Mouse (Mus musculus) midbrain, postnatal 0 days (tissue): ENCODE results near the gene Gcnt4. TPM values are rescaled to one million over a fixed set of nuclear protein-coding genes. Genes with fewer than 3 reads are reported as not detected.

Experiments used
- ATAC-seq: fragments of 200-750 bp; cut with Nextera tagmentation; 2 replicates; pipeline ENCODE4 v1.8.0; 2017; ENCODE audit warnings: moderate number of reproducible peaks, mild to moderate bottlenecking, moderate TSS enrichment, moderate library complexity; ENCODE audit not compliant: low FRiP score
- DNase-seq: peaks from one replicate; pipeline ENCODE4 v3.0.0-alpha.2; 2015; ENCODE audit warnings: low spot score
- H3K27ac ChIP-seq: fragments of 300-500 bp; sonication (generic); 2 replicates; pipeline ENCODE4 v1.5.1; 2014; ENCODE audit warnings: low read depth, mild to moderate bottlenecking, low read length, mixed read lengths
- H3K27me3 ChIP-seq: fragments of 300-500 bp; sonication (generic); 2 replicates; pipeline ENCODE4 v1.6.1; 2014; ENCODE audit warnings: low read length, control low read depth, mixed read lengths; ENCODE audit not compliant: insufficient read depth
- H3K36me3 ChIP-seq: fragments of 300-500 bp; sonication (generic); 2 replicates; pipeline ENCODE4 v1.6.1; 2014; ENCODE audit warnings: low read length, control low read depth, mixed read lengths; ENCODE audit not compliant: insufficient read depth
- H3K4me1 ChIP-seq: fragments of 300-500 bp; sonication (generic); 2 replicates; pipeline ENCODE4 v1.6.1; 2014; ENCODE audit warnings: mild to moderate bottlenecking, control low read depth, antibody characterized with exemption, low read length, mixed read lengths; ENCODE audit not compliant: insufficient read depth
- H3K4me2 ChIP-seq: fragments of 300-500 bp; sonication (generic); 2 replicates; pipeline ENCODE4 v1.6.1; 2014; ENCODE audit warnings: low read depth, mild to moderate bottlenecking, low read length, mixed read lengths; ENCODE audit not compliant: poor library complexity, severe bottlenecking
- H3K4me3 ChIP-seq: fragments of 300-500 bp; sonication (generic); 2 replicates; pipeline ENCODE4 v1.5.1; 2014; ENCODE audit warnings: low read depth, mild to moderate bottlenecking, low read length, moderate library complexity
- H3K9ac ChIP-seq: fragments of 300-500 bp; sonication (generic); replicated peaks from 2 replicates; pipeline ENCODE4 v1.6.1; 2014; ENCODE audit warnings: mild to moderate bottlenecking, low read length, moderate library complexity, mixed read lengths; ENCODE audit not compliant: poor library complexity, severe bottlenecking
- H3K9me3 ChIP-seq: fragments of 300-500 bp; sonication (generic); 2 replicates; pipeline ENCODE4 v1.6.1; 2016; ENCODE audit warnings: low read length, control low read depth
- CTCF ChIP-seq: IDR thresholded peaks from 2 replicates; pipeline ENCODE4 v1.5.1; 2016; ENCODE audit warnings: antibody characterized with exemption, mild to moderate bottlenecking
- WGBS: fragments of 180-500 bp; shearing (Covaris S2); extraction: QIAGEN DNeasy Blood & Tissue Kit; methylation state at CpG from one replicate; pipeline ENCODE4 v1.1.7; 2014; 5-methylcytosine and 5-hydroxymethylcytosine counted together
- polyA plus RNA-seq: library from polyadenylated mRNA; unstranded; fragments of >200 nt; fragmentation: Nextera tagmentation; extraction: Ambion mirVana; gene quantifications from 2 replicates; pipeline ENCODE4 v1.2.1, GENCODE M21; 2015
- total RNA-seq: library from RNA; depleted of rRNA; stranded (reverse); fragments of >200 nt; gene quantifications from 2 replicates; pipeline ENCODE4 v1.2.3, GENCODE M21; 2014

Gene Gcnt4
- total and polyA plus RNA-seq, 2 experiments from 2014 or later, result 0.22 to 0.93 TPM

DNA sequence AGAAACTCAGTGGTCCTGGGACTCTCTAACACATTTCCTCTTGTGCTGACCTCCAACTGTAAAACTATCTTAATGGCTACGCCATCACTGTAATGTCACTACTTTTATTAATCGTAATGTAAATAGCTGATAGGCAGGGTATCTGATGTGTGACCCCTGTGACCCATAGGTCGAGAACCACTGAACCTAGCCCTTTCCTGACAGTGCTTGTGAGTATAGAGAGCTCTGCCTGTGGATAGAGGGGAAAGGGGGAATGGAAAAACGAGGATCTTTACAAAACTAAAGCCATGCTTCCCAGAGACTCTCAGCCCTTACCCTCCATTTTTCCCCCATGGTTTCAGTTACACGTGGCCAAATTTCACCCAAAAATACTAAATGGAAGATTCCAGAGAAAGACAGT is 60.2 kb downstream of the Gcnt4 start:
- DNase-seq (no peak), ATAC-seq (no peak)
- no peaks in the 10 kb centered on the region for H3K36me3 ChIP-seq
- H3K9ac ChIP-seq, result no peak overlapping the region
- TF ChIP-seq CTCF, result no peak
- no peak overlapping the region for H3K4me3 ChIP-seq
- H3K4me2 ChIP-seq, result no peak overlapping the region
- no peaks in the 10 kb centered on the region for H3K27me3 ChIP-seq
- no peak overlapping the region for H3K27ac ChIP-seq
- H3K9me3 ChIP-seq, result no peaks in the 10 kb centered on the region
- 77% methylated on average over 5 of the region's 5 CpGs for WGBS
- H3K4me1 ChIP-seq, result no peaks in the 10 kb centered on the region

DNA sequence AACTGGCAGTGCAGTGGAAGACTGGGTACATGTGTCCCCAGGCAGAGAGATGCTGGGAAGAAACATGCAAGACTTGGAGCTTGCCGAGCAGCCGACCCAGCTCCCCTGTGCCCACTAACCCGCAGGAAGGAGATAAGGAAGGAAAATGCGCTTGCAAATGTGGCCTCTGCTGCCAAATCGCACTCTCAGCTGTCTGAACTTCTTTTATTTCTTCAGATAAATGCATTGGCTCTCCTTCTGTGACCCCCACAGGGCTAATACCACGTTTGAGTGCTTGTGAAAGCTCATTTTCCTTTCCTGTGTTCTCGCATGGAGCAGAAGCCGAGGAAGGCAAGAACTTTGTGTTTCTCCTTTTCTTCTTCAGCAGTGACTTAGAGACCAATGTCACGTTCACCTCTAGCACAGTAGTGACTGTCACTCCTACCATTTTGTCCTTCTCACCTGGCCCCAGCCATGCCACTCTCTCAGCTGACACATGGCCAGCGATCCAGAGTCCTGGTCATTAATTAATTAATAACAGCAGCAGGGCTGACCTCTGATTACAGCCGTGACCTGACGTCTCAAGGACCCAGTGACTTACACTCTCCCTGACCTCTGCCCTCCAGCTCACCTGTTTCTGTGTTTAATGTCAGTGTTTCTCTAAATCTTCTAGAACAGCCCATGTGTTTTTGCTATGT is 61.2 kb downstream of the Gcnt4 start:
- H3K27ac ChIP-seq, result no peak overlapping the region
- H3K4me1 ChIP-seq, result no peaks in the 10 kb centered on the region
- no peaks in the 10 kb centered on the region for H3K36me3 ChIP-seq
- no peak overlapping the region for H3K4me2 ChIP-seq
- no peak for DNase-seq
- no peak overlapping the region for H3K9ac ChIP-seq
- H3K9me3 ChIP-seq, result no peaks in the 10 kb centered on the region
- H3K27me3 ChIP-seq, result no peaks in the 10 kb centered on the region
- ATAC-seq, result no peak
- 52% methylated on average over 12 of the region's 12 CpGs for WGBS
- TF ChIP-seq CTCF, result no peak
- H3K4me3 ChIP-seq, result no peak overlapping the region

DNA sequence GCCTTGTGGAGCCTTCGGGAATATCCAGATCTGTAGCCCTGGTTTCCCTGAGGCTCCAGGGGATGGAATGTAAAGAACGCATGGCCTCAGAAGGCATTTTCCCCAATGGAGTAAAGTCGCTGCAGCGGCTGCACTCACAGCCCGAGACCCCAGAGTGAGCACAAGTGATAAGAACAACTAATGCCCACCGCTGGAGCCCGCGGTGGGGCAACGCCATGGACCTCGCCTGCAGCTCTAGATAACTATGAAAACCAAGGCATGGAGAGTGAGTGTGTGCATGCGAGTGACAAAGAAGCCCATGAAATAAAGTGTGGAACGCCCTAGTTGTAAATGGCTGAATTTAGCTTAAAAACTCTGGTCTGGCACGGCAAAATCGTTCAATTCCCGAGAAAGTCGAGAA is 64.6 kb downstream of the Gcnt4 start:
- H3K4me1 ChIP-seq, result no peaks in the 10 kb centered on the region
- DNase-seq (no peak), ATAC-seq (no peak)
- WGBS, result 97% methylated on average over 16 of the region's 16 CpGs
- H3K27ac ChIP-seq, result no peak overlapping the region
- no peaks in the 10 kb centered on the region for H3K9me3 ChIP-seq
- no peak overlapping the region for H3K4me3 ChIP-seq
- H3K4me2 ChIP-seq, result no peak overlapping the region
- H3K36me3 ChIP-seq, result no peaks in the 10 kb centered on the region
- H3K27me3 ChIP-seq, result no peaks in the 10 kb centered on the region
- no peak for TF ChIP-seq CTCF
- H3K9ac ChIP-seq, result no peak overlapping the region

DNA sequence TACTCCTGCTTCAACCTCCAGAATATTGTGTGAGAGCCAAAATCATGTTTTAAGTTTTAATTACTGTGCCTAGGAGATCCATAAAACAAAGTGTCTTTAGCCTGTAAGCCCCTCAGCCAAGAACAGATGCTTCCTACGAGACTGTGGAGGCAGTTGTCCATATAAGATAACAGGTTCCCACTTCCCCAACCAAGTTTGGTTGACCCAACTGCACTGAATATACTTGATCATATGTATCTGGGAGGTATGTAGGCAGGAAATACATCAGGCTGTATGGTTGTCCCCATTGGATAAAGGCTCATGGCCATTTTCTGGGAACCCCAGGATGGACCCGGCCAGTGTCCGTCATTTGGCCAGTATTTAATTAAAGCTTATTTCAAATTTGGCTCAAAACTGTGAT is 65.6 kb downstream of the Gcnt4 start:
- no peak overlapping the region for H3K9ac ChIP-seq
- no peaks in the 10 kb centered on the region for H3K27me3 ChIP-seq
- TF ChIP-seq CTCF, result no peak
- no peak overlapping the region for H3K4me2 ChIP-seq
- no peak overlapping the region for H3K27ac ChIP-seq
- no peaks in the 10 kb centered on the region for H3K4me1 ChIP-seq
- WGBS, result 96% methylated on average over 3 of the region's 3 CpGs
- H3K4me3 ChIP-seq, result no peak overlapping the region
- ATAC-seq, result no peak
- no peaks in the 10 kb centered on the region for H3K36me3 ChIP-seq
- DNase-seq, result no peak
- H3K9me3 ChIP-seq, result no peaks in the 10 kb centered on the region

DNA sequence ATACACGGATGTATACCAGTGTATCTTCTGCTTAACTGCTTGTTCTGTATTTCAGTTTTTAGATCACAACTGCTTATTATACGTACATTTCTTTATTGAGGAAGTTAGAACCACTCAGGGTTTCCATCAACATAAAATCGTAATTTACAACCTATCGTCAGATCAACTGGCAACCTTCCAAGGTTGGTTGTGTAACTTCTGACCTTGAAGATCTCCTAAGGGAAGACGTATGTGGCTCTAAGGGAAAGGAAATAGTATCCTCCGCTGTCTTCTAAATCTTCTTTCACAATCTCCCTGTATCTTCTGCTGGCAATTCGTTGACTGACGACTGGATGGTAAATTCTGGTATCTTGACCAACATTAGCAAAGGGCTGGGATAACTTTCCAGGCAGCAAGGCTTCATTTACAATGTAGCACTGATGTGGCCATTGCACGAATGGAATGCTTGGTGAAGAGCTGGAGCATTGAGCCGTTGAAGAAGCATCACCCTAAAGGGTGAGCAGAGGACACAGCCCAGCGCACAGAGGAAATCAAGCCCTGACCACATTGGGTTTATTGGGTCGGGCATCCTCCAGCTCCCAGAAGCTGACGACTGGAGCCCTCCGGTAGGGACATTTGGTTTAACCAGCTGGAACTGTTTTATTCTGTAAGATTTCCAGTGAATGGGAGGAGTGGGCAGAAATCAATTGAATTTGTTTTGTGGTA is 66.2 kb downstream of the Gcnt4 start:
- WGBS, result 81% methylated on average over 14 of the region's 14 CpGs
- no peak for ATAC-seq
- no peaks in the 10 kb centered on the region for H3K9me3 ChIP-seq
- no peak overlapping the region for H3K9ac ChIP-seq
- no peak overlapping the region for H3K27ac ChIP-seq
- no peaks in the 10 kb centered on the region for H3K36me3 ChIP-seq
- no peak for TF ChIP-seq CTCF
- H3K4me3 ChIP-seq, result no peak overlapping the region
- no peak for DNase-seq
- H3K27me3 ChIP-seq, result no peaks in the 10 kb centered on the region
- no peak overlapping the region for H3K4me2 ChIP-seq
- no peaks in the 10 kb centered on the region for H3K4me1 ChIP-seq

DNA sequence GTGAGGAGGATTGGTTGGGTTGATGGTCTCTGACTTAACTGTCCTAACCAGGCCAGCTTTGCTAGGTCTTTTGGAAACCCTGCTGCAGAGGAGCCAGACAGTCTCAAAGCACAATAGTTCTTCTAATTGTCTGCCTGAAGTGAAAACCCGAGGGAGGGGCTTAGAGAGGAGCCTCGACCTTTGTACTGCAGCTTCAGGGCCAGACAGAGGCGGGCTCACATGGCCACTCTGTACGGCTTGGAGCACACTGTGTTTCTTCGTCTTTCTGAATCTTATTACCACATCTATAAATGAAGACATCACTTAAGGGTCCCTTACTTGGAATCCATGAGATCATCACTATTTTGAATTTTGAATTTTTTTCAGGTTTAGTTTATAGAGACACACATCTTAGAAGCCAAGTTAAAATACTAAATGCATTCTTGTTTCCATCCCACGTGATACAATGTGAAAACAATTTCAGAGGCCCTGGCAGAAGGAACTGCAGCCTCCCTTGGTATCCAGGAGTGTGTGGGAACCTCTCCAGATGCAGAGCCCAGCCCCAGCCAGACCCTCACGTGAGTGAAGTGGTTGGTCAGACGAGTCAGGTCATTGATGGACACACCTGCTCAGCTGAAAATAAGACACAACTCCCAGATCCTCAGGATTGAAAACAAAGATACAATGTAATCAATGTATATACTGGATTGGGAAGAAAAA is 69.0 kb downstream of the Gcnt4 start:
- ATAC-seq (no peak), DNase-seq (no peak)
- no peaks in the 10 kb centered on the region for H3K36me3 ChIP-seq
- no peak overlapping the region for H3K4me3 ChIP-seq
- H3K4me2 ChIP-seq, result no peak overlapping the region
- no peak for TF ChIP-seq CTCF
- WGBS, result 31% methylated on average over 8 of the region's 8 CpGs
- H3K9ac ChIP-seq, result no peak overlapping the region
- no peaks in the 10 kb centered on the region for H3K9me3 ChIP-seq
- H3K4me1 ChIP-seq, result no peaks in the 10 kb centered on the region
- no peak overlapping the region for H3K27ac ChIP-seq
- no peaks in the 10 kb centered on the region for H3K27me3 ChIP-seq
